Mouse (Mus musculus) forebrain, postnatal 0 days (tissue): ENCODE measurements around the gene Pop7. TPM values are rescaled to one million over a fixed set of nuclear protein-coding genes. Genes with fewer than 3 reads are reported as not detected.

Source experiments
- ATAC-seq: fragments of 200-750 bp; cut with Nextera tagmentation; 2 replicates; pipeline ENCODE4 v1.8.0; 2017; ENCODE audit warnings: mild to moderate bottlenecking, moderate library complexity
- DNase-seq: peaks from one replicate; pipeline ENCODE4 v3.0.0-alpha.2; 2015
- H3K27ac ChIP-seq: fragments of 300-500 bp; sonication (generic); 2 replicates; pipeline ENCODE4 v1.5.1; 2014; ENCODE audit warnings: low read depth, mild to moderate bottlenecking, antibody characterized with exemption, low read length, moderate library complexity, mixed read lengths
- H3K27me3 ChIP-seq: fragments of 300-500 bp; sonication (generic); 2 replicates; pipeline ENCODE4 v1.6.1; 2014; ENCODE audit warnings: mild to moderate bottlenecking, low read length, mixed read lengths; ENCODE audit not compliant: insufficient read depth
- H3K36me3 ChIP-seq: fragments of 300-500 bp; sonication (generic); 2 replicates; pipeline ENCODE4 v1.6.1; 2014; ENCODE audit warnings: mild to moderate bottlenecking, moderate library complexity; ENCODE audit not compliant: insufficient read depth
- H3K4me1 ChIP-seq: fragments of 300-500 bp; sonication (generic); 2 replicates; pipeline ENCODE4 v1.6.1; 2014; ENCODE audit warnings: antibody characterized with exemption; ENCODE audit not compliant: insufficient read depth
- H3K4me2 ChIP-seq: fragments of 300-500 bp; sonication (generic); 2 replicates; pipeline ENCODE4 v1.6.1; 2014; ENCODE audit warnings: low read depth, mild to moderate bottlenecking, moderate library complexity
- H3K4me3 ChIP-seq: fragments of 300-500 bp; sonication (generic); 2 replicates; pipeline ENCODE4 v1.5.1; 2014; ENCODE audit warnings: low read depth, low read length, mixed read lengths
- H3K9ac ChIP-seq: fragments of 300-500 bp; sonication (generic); 2 replicates; pipeline ENCODE4 v1.6.1; 2014; ENCODE audit warnings: mild to moderate bottlenecking
- H3K9me3 ChIP-seq: fragments of 300-500 bp; sonication (generic); 2 replicates; pipeline ENCODE4 v1.6.1; 2016; ENCODE audit warnings: low read length
- CTCF ChIP-seq: sonication (generic); IDR thresholded peaks from 2 replicates; pipeline ENCODE4 v1.5.1; 2016; ENCODE audit warnings: antibody characterized with exemption, control low read depth, low read depth
- WGBS: fragments of 180-500 bp; shearing (Covaris S2); extraction: QIAGEN DNeasy Blood & Tissue Kit; methylation state at CpG from one replicate; pipeline ENCODE4 v1.1.7; 2014; 5-methylcytosine and 5-hydroxymethylcytosine counted together
- polyA plus RNA-seq: library from polyadenylated mRNA; unstranded; fragments of >200 nt; fragmentation: Nextera tagmentation; extraction: Ambion mirVana; gene quantifications from 2 replicates; pipeline ENCODE4 v1.2.1, GENCODE M21; 2015
- total RNA-seq: library from RNA; depleted of rRNA; stranded (reverse); fragments of >200 nt; gene quantifications from 2 replicates; pipeline ENCODE4 v1.2.3, GENCODE M21; 2014; rRNA removed

Gene Pop7
- total RNA-seq (79.1 and 80.6 TPM in 2 replicates), polyA plus RNA-seq (99.2 and 110 TPM in 2 replicates)

DNA sequence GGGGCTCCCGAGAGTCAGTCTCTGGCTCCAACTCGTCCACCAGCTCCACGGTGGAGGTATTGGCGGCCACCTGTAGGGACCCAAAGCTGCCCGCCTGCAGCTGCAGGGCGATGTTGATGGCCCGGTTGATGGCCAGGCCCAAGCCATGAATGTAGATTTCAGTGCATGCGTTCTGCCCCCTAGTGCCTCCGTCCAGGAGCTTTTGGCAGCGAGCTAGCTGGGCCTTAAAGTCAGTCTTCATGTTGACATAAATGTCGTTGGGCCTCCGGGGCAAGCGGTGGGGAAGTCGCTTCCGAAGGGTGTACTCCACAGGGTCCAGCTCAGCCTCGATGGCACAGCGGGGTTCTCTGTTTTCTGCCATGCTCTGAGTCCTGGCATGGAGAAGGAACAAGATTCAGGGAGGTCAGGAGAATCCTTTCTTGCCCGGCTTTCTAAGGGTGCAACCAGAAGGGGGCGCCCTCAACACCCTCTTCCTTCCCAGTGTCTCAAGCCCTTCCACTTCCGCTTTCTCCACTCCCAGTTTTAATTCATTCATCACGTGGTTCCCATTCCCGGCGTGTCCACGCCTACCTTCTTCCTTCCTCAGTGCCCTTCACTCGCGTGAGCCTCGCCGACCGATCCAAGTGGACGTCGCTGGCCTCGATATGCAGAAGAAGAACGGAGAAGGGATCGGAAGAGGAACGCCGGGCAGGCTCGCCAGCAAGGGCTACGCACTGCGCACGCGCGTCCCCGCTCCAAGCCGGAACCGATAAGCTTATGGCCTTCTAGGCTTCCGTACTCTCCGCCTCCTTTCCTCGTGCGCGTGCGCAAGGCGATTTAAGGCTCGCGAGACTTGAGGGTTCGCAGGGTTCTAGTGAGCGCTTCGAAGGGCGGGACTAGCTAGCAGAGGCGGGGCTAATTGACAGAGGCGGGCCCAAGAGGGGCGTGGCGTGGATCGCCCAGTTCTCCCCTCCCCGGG is at the start of gene Pop7:
TSS of gene Pop7 (minus strand) at position 810 of the 958 bp plus-strand sequence.
- Histone ChIP-seq H3K4me3 (peak within 1 kb of the TSS; percentile 71), H3K9ac (peak within 1 kb of the TSS; percentile 84), H3K27ac (peak within 1 kb of the TSS; percentile 99), H3K9me3 (no peaks in the 10 kb centered on the region), H3K4me2 (peak within 1 kb of the TSS; percentile 86), H3K36me3 (no peaks in the 10 kb centered on the region), H3K4me1 (no peaks in the 10 kb centered on the region), H3K27me3 (no peaks in the 10 kb centered on the region)
- ATAC-seq: peak; percentile 97
- WGBS: 3% methylated on average over 63 of the region's 64 CpGs
- peak; percentile 100 for DNase-seq
- peak; percentile 87 for TF ChIP-seq CTCF

DNA sequence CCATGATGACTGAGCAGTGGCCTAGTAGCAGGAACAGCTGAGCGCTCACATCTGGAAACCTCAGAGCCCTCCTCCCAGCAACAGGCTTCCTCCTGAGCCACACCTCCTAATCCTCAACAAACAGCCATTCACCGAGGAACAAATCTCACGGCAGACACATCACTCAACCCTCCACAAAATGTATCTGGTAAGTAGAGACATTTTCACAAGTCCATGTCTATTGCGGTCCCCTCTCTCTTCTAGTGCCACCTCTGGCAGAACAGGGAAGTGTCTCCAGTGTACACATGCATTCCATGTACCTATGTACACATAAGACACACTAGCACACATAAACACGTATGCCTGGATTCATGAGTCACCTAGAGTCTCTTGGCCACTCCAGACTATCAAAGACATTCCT is 48.8 kb upstream of the Pop7 start:
- Histone ChIP-seq H3K36me3 (no peaks in the 10 kb centered on the region), H3K9me3 (no peaks in the 10 kb centered on the region), H3K4me2 (no peak overlapping the region), H3K9ac (no peak overlapping the region), H3K27me3 (no peaks in the 10 kb centered on the region), H3K4me3 (no peak overlapping the region), H3K27ac (no peak overlapping the region), H3K4me1 (peaks cover 8% of the 10 kb centered on the region; the same call in 1 of the 2 replicates)
- TF ChIP-seq CTCF: peak; percentile 52
- ATAC-seq: no peak
- no peak for DNase-seq
- 74% methylated on average over 5 of the region's 5 CpGs for WGBS

- no peaks in the 10 kb centered on the region for H3K9me3 ChIP-seq
- H3K27me3 ChIP-seq: no peaks in the 10 kb centered on the region
- DNase-seq (no peak), ATAC-seq (no peak)
- TF ChIP-seq CTCF: no peak
- WGBS: 86% methylated on average over 2 of the region's 2 CpGs
- H3K4me2 ChIP-seq: no peak overlapping the region
- no peak overlapping the region for H3K4me3 ChIP-seq
- no peaks in the 10 kb centered on the region for H3K36me3 ChIP-seq
- H3K9ac ChIP-seq: no peak overlapping the region
- peaks cover 6% of the 10 kb centered on the region; the same call in 1 of the 2 replicates for H3K4me1 ChIP-seq
- no peak overlapping the region for H3K27ac ChIP-seq
These were observed 47.5 kb upstream of the Pop7 start for GRCm38 (mm10) chr5:137549840-137550239.

GRCm38 (mm10) chr5:137545596-137545995 is 43.3 kb upstream of the Pop7 start:
- H3K4me2 ChIP-seq: no peak overlapping the region
- H3K27ac ChIP-seq: no peak overlapping the region
- no peaks in the 10 kb centered on the region for H3K9me3 ChIP-seq
- no peak overlapping the region for H3K4me3 ChIP-seq
- H3K9ac ChIP-seq: no peak overlapping the region
- 73% methylated on average over 4 of the region's 4 CpGs for WGBS
- no peaks in the 10 kb centered on the region for H3K36me3 ChIP-seq
- H3K27me3 ChIP-seq: no peaks in the 10 kb centered on the region
- ATAC-seq (no peak), DNase-seq (no peak)
- no peak for TF ChIP-seq CTCF
- no peaks in the 10 kb centered on the region for H3K4me1 ChIP-seq

- ATAC-seq (no peak), DNase-seq (no peak)
- 67% methylated on average over 6 of the region's 6 CpGs for WGBS
- H3K9me3 ChIP-seq: no peaks in the 10 kb centered on the region
- no peak overlapping the region for H3K27ac ChIP-seq
- H3K36me3 ChIP-seq: no peaks in the 10 kb centered on the region
- TF ChIP-seq CTCF: no peak
- no peak overlapping the region for H3K9ac ChIP-seq
- no peaks in the 10 kb centered on the region for H3K4me1 ChIP-seq
- H3K4me2 ChIP-seq: no peak overlapping the region
- H3K27me3 ChIP-seq: no peaks in the 10 kb centered on the region
- H3K4me3 ChIP-seq: no peak overlapping the region
These were observed 42.6 kb upstream of the Pop7 start for GRCm38 (mm10) chr5:137544926-137545325.

- Histone ChIP-seq H3K27me3 (no peaks in the 10 kb centered on the region), H3K36me3 (no peaks in the 10 kb centered on the region), H3K4me1 (peaks cover 4% of the 10 kb centered on the region; the same call in 1 of the 2 replicates), H3K4me3 (no peak overlapping the region), H3K9me3 (no peaks in the 10 kb centered on the region), H3K27ac (no peak overlapping the region), H3K9ac (no peak overlapping the region), H3K4me2 (no peak overlapping the region)
- DNase-seq (no peak), ATAC-seq (peak; percentile 45)
- TF ChIP-seq CTCF: no peak
- WGBS: 48% methylated on average over 5 of the region's 5 CpGs
These were observed 39.6 kb upstream of the Pop7 start for GRCm38 (mm10) chr5:137541768-137542540.
